Mouse (Mus musculus) heart, postnatal 14 days (tissue): ENCODE data around the gene Tha1. TPM values are rescaled to one million over a fixed set of nuclear protein-coding genes. Genes with fewer than 3 reads are reported as not detected.
A peak's percentile ranks its signal among the peaks of the same experiment; 100 is the strongest.
"Not testable (repeated sequence)": the region's sequence is repeated elsewhere in the genome, so short reads cannot be mapped to it uniquely, and the experiment has no call there.

Experiments
- DNase-seq, 2 experiments: peaks; one replicate each; pipeline ENCODE4 v3.0.0; 2021 to 2022
- intact Hi-C: fragments of 180-260 bp; cut with DNase I; formaldehyde crosslinking; loops from one replicate; pipeline ENCODE4 v1.15.1; 2025
- total RNA-seq, 2 experiments: library from RNA; stranded (reverse); gene quantifications; 2 replicates each; pipeline ENCODE4 v1.2.3; 2021

Tha1 gene
- total RNA-seq, 2 experiments from 2014 or later: 6.3 to 6.8 TPM

DNA sequence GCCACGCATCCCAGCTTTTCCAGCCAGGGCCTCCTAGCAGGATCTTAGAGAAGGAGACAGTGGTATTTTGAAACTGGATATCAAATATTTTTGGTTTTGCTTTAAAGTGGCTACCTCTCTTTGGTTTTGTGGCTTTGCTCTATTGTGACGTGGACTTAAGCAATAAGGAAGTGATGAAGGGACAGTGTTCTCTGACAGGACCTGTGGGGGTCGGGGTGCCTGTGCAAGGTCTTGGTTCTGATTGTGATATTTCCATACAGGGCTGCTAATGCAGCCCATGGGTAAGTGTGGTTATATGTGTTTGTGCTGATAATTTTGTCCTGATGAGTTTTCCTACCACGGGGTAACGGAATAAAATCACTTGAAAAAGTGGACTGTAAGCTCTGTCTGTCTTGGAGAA, 17.9 kb downstream of the Tha1 start:
- no peak for DNase-seq
- intact Hi-C loops: no loop called here

DNA sequence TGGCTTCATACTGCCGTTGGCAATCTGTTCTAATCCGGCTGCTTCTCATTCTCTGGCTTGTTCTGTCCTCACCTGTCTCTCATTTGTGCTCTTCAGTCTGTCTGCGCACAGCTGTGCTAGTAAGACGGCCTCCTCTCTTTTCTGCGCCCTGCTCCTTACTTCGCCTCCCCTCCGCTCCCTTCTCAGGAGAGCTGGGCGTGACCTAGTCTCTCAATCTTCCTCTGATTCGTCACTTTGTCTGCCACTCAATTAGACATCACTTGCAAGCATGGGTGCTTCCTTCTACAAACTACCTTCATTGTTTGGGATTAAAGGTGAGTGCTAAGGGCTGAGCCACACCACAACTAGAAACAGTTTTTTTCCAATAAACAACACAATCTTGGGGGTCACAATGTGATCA, 19.0 kb downstream of the Tha1 start:
- intact Hi-C loops: no loop called here
- no peak for DNase-seq

DNA sequence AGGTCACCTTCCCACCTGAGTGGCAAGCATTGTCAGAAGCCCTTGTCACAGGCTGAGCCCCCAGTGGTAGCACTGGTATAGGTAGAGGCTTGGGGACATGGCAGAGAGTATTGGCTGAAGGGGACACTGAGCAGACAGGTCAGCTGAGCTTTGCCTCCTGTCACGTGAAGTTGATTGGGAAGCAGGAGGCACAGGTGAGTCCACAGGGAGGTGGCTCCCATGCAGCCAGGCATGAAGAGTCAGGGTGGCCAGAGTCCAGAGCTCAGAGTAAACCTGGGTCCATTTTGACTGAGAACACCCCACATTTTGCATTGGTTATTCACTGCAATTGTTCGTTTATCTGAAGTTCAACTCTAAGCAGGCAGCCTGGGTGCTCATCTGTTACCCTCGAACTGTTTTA, 20.4 kb downstream of the Tha1 start:
- intact Hi-C loops: no loop called here
- no peak for DNase-seq

GRCm38 (mm10) chr11:117848985-117849671, 24.2 kb downstream of the Tha1 start, which contains the start of gene Birc5:
Birc5 (plus strand) TSS chr11:117849251.
- peak; percentile 97 to 99 for DNase-seq
- intact Hi-C loops: no loop called here

DNA sequence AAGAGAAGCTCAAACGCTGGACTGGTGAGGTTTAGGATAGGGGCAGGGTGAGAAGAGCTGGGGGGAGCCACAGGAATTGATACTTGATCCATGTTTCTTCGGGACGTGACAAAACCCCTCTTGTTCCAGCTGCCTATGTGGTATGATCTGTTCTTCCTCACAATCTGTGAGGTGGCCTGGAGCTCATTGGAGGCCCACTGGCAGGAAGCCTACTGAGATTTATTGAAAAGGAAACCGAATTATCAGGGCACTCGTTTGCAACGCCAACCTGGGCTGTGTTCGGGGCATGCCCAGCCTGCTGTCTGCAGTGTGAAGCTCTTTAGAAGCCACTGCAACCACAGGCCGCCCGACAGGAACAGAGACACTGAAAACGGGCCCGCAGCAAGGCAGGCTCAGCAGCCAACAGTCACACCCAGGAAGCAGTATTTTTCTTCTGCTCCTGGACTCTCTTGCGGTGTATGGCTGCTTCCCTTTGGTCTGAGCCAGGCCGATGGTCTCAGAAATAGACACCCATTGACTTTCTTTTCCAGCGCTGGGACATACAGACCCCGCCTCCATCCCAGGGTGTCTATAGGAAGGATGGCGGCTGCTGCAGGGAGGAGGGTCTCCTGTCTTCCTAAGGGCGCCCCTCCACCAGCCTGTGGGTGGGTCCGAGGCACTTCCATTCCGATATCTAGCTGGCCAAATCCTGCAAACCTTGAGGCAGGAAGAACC, 24.9 kb downstream of the Tha1 start:
- peak in 1 of 2 experiments; percentile 49 for DNase-seq

DNA sequence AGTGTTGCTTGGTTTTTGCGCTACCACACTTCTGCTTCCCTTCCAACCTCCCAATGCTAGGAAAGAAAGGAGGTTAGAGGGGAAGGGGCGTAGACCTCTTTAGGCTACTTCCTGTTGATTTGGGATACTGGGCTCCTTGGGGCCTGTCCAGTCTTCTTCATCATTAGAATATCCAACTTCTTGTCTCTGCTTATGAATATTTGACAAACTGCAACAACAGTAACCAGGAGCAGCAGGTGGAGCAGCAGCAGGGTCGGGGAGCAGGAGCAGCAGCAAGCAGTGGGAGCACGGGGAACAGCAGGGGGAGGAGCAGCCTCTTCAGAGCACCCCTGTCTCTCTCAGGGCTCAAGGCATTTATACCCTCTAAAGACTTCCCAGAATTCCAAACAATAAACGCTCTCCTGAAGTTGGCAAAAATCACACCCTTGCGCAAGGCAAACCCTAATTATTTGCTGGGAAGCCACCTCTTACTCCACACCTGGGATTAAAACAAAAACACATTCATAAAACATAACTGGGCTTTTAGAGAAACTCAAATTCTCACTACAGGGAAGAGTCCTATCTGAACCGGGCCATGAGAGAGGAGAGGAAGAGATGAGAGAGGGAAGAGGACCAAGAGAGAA, 25.6 kb downstream of the Tha1 start:
- intact Hi-C loops: no loop called here
- DNase-seq: no peak

More for the DNA sequence above, 24.9 kb downstream of the Tha1 start:
- intact Hi-C loops: no loop called here

- DNase-seq: no peak
- intact Hi-C loops: no loop called here
Measured at GRCm38 (mm10) chr11:117846640-117847039, 26.6 kb downstream of the Tha1 start.

GRCm38 (mm10) chr11:117845651-117846050, 27.6 kb downstream of the Tha1 start:
- no peak for DNase-seq
- intact Hi-C loops: no loop called here

GRCm38 (mm10) chr11:117844997-117845396, 28.3 kb downstream of the Tha1 start:
- intact Hi-C loops: no loop called here
- DNase-seq: no peak

GRCm38 (mm10) chr11:117843434-117843833, 29.8 kb downstream of the Tha1 start:
- no peak for DNase-seq
- intact Hi-C loops: no loop called here

- intact Hi-C loops: no loop called here
Measured at GRCm38 (mm10) chr11:117840910-117841309, 32.4 kb downstream of the Tha1 start.

DNA sequence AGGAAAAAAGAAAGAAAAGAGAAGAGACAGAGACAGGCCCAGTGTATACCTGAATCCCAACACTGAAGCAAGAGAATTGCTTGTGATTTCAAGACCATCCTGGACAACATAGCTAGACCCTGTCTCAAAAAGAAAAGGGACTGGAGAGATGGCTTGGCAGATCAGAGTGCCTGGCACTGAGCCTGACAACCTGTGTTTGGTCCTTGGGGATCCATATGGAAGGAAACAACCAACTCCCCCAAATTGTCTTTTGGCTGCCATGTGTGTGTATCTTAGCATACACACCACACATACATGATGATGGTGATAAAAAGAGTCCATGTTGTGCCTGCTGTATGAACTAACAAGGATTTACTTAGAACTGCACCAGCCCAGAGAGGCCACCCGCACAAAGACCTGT, 34.3 kb downstream of the Tha1 start:
- DNase-seq: no peak
- intact Hi-C loops: no loop called here

More at GRCm38 (mm10) chr11:117840910-117841309, 32.4 kb downstream of the Tha1 start:
- no peak for DNase-seq

DNA sequence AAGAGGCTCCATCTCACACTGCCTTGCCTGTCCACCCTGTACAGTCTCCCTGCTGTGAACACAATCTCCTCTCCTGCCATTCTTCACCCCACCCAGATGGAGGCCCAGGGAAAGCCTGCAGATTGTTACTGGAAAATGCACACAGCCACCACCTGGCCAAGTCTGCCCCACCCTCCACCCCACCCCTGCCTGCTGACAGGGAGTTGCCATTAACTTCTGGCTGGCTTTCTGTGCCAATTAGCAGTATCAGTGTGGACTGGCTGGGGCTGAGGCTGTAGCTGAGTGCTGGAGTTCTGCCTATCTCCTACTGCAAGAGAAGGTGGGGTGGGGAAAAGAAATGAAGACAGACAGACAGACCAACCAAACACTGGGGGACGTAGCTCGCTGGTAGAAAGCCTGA, 34.7 kb downstream of the Tha1 start:
- DNase-seq: no peak
- intact Hi-C loops: no loop called here

DNA sequence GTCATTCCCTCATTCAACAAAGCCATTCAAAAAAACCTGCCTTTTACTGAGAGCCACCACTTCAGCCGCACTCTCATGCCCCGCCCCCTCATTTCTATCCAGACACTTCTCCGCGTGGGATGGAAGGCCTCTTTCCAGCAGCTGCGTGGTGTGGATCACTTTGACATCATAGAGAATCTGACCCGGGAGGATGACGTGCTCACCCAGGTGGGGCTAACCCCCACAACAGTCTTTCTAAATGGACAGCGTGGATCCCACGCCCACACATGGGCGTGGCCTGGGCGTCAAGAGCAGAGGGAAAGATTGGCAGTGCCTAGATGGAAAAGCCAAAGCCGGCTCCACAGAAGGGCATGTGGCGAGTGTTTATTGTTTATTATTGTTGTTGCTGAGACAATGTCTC, 37.0 kb downstream of the Tha1 start:
- intact Hi-C loops: no loop called here
- no peak for DNase-seq

DNA sequence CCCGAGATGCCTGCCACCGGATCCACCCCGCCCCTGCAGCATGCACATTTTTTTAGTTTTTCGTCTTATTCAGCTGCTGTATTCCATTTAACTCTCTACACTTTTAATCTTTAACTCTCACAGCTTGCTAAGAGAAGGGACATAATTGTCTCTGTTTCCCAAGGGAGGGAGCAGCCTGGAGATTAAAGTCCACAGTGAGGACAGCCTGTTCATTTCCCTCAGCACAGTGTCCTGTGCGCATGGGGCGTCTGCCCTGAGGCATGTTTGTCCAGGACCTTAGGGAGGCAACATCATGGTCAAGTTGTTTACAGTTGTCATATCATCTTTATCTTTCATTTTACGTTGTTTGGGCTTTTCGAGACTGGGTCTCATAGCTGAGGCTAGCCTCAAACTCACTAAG, 39.2 kb downstream of the Tha1 start:
- DNase-seq: no peak

DNA sequence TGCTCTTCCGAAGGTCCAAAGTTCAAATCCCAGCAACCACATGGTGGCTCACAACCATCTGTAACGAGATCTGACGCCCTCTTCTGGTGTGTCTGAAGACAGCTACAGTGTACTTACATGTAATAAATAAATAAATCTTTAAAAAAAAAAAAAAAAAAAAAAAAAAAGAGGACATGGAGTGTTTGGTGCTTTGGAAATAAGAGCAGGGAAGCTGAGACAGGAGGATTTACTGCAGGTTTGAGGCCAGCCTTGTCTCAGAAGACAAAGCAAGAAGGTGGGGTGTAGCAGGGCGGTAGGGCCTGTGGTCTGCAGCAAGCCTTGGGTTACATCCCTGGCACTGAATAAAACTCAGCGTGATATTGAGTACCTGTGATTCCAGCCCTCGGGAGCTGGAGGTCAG, 39.8 kb downstream of the Tha1 start:
- intact Hi-C loops: not testable (repeated sequence)

More for the DNA sequence above, 39.2 kb downstream of the Tha1 start:
- intact Hi-C loops: no loop called here

GRCm38 (mm10) chr11:117832086-117832969, 41.0 kb downstream of the Tha1 start:
- DNase-seq: peak; percentile 70 to 76
- intact Hi-C loops: no loop called here

More for the DNA sequence above, 39.8 kb downstream of the Tha1 start:
- not testable (repeated sequence) for DNase-seq

- DNase-seq: no peak
- intact Hi-C loops: no loop called here
Measured at GRCm38 (mm10) chr11:117830401-117830800, 42.9 kb downstream of the Tha1 start.

DNA sequence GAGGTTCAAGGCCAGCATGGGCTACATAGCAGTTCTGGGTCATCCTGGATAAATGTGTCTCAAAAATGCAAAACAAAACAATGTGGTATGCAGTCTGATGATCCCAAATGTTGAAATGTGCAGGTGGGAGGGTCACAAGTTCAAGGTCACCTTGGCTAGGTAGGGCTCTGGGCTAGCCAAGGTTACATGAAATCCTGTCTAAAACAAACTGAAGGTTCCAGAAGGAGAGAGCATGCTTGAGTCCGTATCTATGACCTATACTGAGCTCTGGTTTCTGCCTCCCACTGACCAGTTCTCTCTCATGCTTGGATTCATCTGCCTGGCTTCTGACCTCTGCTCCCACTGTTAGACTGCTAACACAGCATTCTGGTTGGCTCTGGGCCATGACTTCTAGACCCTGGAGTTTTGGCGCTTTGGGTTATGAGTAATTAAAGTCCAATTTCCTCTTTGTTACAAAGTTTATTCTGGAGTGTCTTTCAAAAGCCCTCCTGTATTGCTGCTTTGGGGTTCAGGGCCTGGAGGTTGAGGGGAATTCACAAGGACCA, 43.5 kb downstream of the Tha1 start:
- DNase-seq: peak in 1 of 2 experiments; percentile 57
- intact Hi-C loops: no loop called here
